Mouse (Mus musculus): ENCODE data around the gene Ect2. TPM values are rescaled to one million over a fixed set of nuclear protein-coding genes. Genes with fewer than 3 reads are reported as not detected.

Ect2 gene
- total and polyA plus RNA-seq, 3 experiments: 22.6 to 48.5 (median 31.5) TPM

GRCm38 (mm10) chr3:27195573-27196227 is 42.0 kb upstream of the Ect2 start:
- Histone ChIP-seq H3K4me3 (ENCODE audit: control insufficient read depth in 1 of 2, insufficient read depth in 1 of 2, low read depth in 2 of 2, low read length in 2 of 2) (no peak overlapping the region), H3K4me1 (ENCODE audit: control insufficient read depth in 1 of 2, insufficient read depth in 2 of 2, low read length in 2 of 2) (peaks cover 7 to 29% of the 10 kb centered on the region in 2 experiments), H3K9ac (ENCODE audit: control insufficient read depth, low read depth, low read length, poor library complexity, severe bottlenecking) (no peak overlapping the region), H3K27ac (ENCODE audit: control insufficient read depth, low read depth, low read length) (peak overlapping the region; percentile 8; the same call in 1 of the 2 replicates), H3K36me3 (ENCODE audit: control insufficient read depth in 1 of 2, insufficient read depth in 2 of 2, low read length in 2 of 2) (peaks cover 0 to 19% of the 10 kb centered on the region in 2 experiments; a peak in 2 of 4 replicates), H3K9me3 (replicated peaks; ENCODE audit: insufficient read depth, low read length) (no peaks in the 10 kb centered on the region), H3K79me2 (ENCODE audit: control insufficient read depth, insufficient read depth, low read length, poor library complexity) (no peaks in the 10 kb centered on the region), H3K27me3 (ENCODE audit: control insufficient read depth in 1 of 2, insufficient read depth in 2 of 2, low read length in 2 of 2) (no peaks in the 10 kb centered on the region)
- DNase-seq (ENCODE audit: low read depth, low spot score): no peak
- no peak for TF ChIP-seq USF1 (IDR thresholded peaks at IDR 0.05; ENCODE audit: low read depth, low read length)
- no peak for TF ChIP-seq MYC (IDR thresholded peaks at IDR 0.05; ENCODE audit: low read depth, low read length)
- TF ChIP-seq CTCF (IDR thresholded peaks at IDR 0.05 in 2 of 3, conservative IDR thresholded peaks at IDR 0.05 in 1 of 3; ENCODE audit: control insufficient read depth in 1 of 3, insufficient read depth in 1 of 3, low read depth in 2 of 3, low read length in 3 of 3, poor library complexity in 1 of 3, severe bottlenecking in 1 of 3): no peak
- TF ChIP-seq ZKSCAN1 (IDR thresholded peaks at IDR 0.05; ENCODE audit: low read depth, low read length): no peak
- TF ChIP-seq ELF1 (IDR thresholded peaks at IDR 0.05; ENCODE audit: low read depth, low read length): no peak
- TF ChIP-seq BHLHE40 (IDR thresholded peaks at IDR 0.05; ENCODE audit: borderline replicate concordance, low read depth, low read length): no peak
- no peak for TF ChIP-seq ZC3H11A (IDR thresholded peaks at IDR 0.05; ENCODE audit: low read depth, low read length)
- no peak for TF ChIP-seq MYB (IDR thresholded peaks at IDR 0.05; ENCODE audit: low read depth, low read length)
- TF ChIP-seq RCOR1 (IDR thresholded peaks at IDR 0.05; ENCODE audit: low read depth, low read length): no peak
- TF ChIP-seq NELFE (IDR thresholded peaks at IDR 0.05; ENCODE audit: low read depth, low read length): no peak
- TF ChIP-seq MAZ (IDR thresholded peaks at IDR 0.05; ENCODE audit: low read depth, low read length): no peak

- no peaks in the 10 kb centered on the region for H3K9me3 ChIP-seq (replicated peaks; ENCODE audit: insufficient read depth, low read length)
- DNase-seq (ENCODE audit: low read depth, low spot score): peak; percentile 76
- H3K27ac ChIP-seq (ENCODE audit: control insufficient read depth, low read depth, low read length): peak overlapping the region; percentile 70
- H3K4me3 ChIP-seq (ENCODE audit: control insufficient read depth in 1 of 2, insufficient read depth in 1 of 2, low read depth in 2 of 2, low read length in 2 of 2): no peak overlapping the region
- no peaks in the 10 kb centered on the region for H3K79me2 ChIP-seq (ENCODE audit: control insufficient read depth, insufficient read depth, low read length, poor library complexity)
- H3K36me3 ChIP-seq (ENCODE audit: control insufficient read depth in 1 of 2, insufficient read depth in 2 of 2, low read length in 2 of 2): peaks cover 0 to 21% of the 10 kb centered on the region in 2 experiments; a peak in 2 of 4 replicates
- no peak overlapping the region for H3K9ac ChIP-seq (ENCODE audit: control insufficient read depth, low read depth, low read length, poor library complexity, severe bottlenecking)
- H3K27me3 ChIP-seq (ENCODE audit: control insufficient read depth in 1 of 2, insufficient read depth in 2 of 2, low read length in 2 of 2): no peaks in the 10 kb centered on the region
- peaks cover 7 to 29% of the 10 kb centered on the region in 2 experiments for H3K4me1 ChIP-seq (ENCODE audit: control insufficient read depth in 1 of 2, insufficient read depth in 2 of 2, low read length in 2 of 2)
- TF ChIP-seq POLR2AphosphoS5 (IDR thresholded peaks at IDR 0.05; ENCODE audit: borderline replicate concordance, low read depth, low read length): no peak
- TF ChIP-seq ZC3H11A (IDR thresholded peaks at IDR 0.05; ENCODE audit: low read depth, low read length): 0 out of 2 replicates have a peak, but pooled peaks have one; percentile 9
- TF ChIP-seq NRF1 (IDR thresholded peaks at IDR 0.05; ENCODE audit: insufficient read depth, low read depth, low read length, poor library complexity, severe bottlenecking): no peak
- peak; percentile 79 for TF ChIP-seq ZNF384 (IDR thresholded peaks at IDR 0.05; ENCODE audit: low read depth, low read length)
- no peak for TF ChIP-seq POLR2AphosphoS2 (IDR thresholded peaks at IDR 0.05; ENCODE audit: low read length)
- no peak for TF ChIP-seq CHD1 (IDR thresholded peaks at IDR 0.05; ENCODE audit: low read depth, low read length)
- TF ChIP-seq MAZ (IDR thresholded peaks at IDR 0.05; ENCODE audit: low read depth, low read length): no peak
- no peak for TF ChIP-seq E2F4 (IDR thresholded peaks at IDR 0.05; ENCODE audit: borderline replicate concordance, low read depth, low read length)
- no peak for TF ChIP-seq GABPA (IDR thresholded peaks at IDR 0.05; ENCODE audit: low read depth, low read length)
- no peak for TF ChIP-seq KAT2A (conservative IDR thresholded peaks at IDR 0.05; ENCODE audit: low read depth, low read length)
- no peak for TF ChIP-seq TBP (IDR thresholded peaks at IDR 0.05; ENCODE audit: low read depth, low read length)
- TF ChIP-seq MYC (IDR thresholded peaks at IDR 0.05; ENCODE audit: low read depth, low read length): peak; percentile 63; the same call in 1 of the 2 replicates
- no peak for TF ChIP-seq CHD2 (IDR thresholded peaks at IDR 0.05; ENCODE audit: low read length)
- no peak for TF ChIP-seq BHLHE40 (IDR thresholded peaks at IDR 0.05; ENCODE audit: borderline replicate concordance, low read depth, low read length)
- no peak for TF ChIP-seq MYB (IDR thresholded peaks at IDR 0.05; ENCODE audit: low read depth, low read length)
- no peak for TF ChIP-seq MEF2A (IDR thresholded peaks at IDR 0.05; ENCODE audit: extremely low read depth, insufficient replicate concordance, low read depth, low read length, poor library complexity, severe bottlenecking)
- no peak for TF ChIP-seq ELF1 (IDR thresholded peaks at IDR 0.05; ENCODE audit: low read depth, low read length)
- peak; percentile 92 for TF ChIP-seq USF1 (IDR thresholded peaks at IDR 0.05; ENCODE audit: low read depth, low read length)
- TF ChIP-seq SMC3 (IDR thresholded peaks at IDR 0.05; ENCODE audit: low read depth, low read length): no peak
- peak; percentile 60 for TF ChIP-seq TAL1 (IDR thresholded peaks at IDR 0.05; ENCODE audit: low read length)
- TF ChIP-seq JUND (IDR thresholded peaks at IDR 0.05; ENCODE audit: low read depth, low read length): no peak
- TF ChIP-seq ZKSCAN1 (IDR thresholded peaks at IDR 0.05; ENCODE audit: low read depth, low read length): no peak
- TF ChIP-seq GATA1 (IDR thresholded peaks at IDR 0.05; ENCODE audit: low read depth, low read length): peak; percentile 45
- no peak for TF ChIP-seq NELFE (IDR thresholded peaks at IDR 0.05; ENCODE audit: low read depth, low read length)
- peak; percentile 96 for TF ChIP-seq MAX (IDR thresholded peaks at IDR 0.05; ENCODE audit: low read length)
- TF ChIP-seq RCOR1 (IDR thresholded peaks at IDR 0.05; ENCODE audit: low read depth, low read length): no peak
- peak; percentile 48 to 62; a peak in 2 of 4 replicates for TF ChIP-seq USF2 (IDR thresholded peaks at IDR 0.05; ENCODE audit: borderline replicate concordance in 1 of 2, insufficient read depth in 1 of 2, low read depth in 1 of 2, low read length in 2 of 2)
These were observed 41.5 kb upstream of the Ect2 start for GRCm38 (mm10) chr3:27195153-27195552.

All from MEL (cell line).